Mouse (Mus musculus): Measurements from ENCODE around the gene Macf1. TPM values are rescaled to one million over a fixed set of nuclear protein-coding genes. Genes with fewer than 3 reads are reported as not detected.
A peak's percentile ranks its signal among the peaks of the same experiment; 100 is the strongest.
"Not testable (repeated sequence)": the region's sequence is repeated elsewhere in the genome, so short reads cannot be mapped to it uniquely, and the experiment has no call there.

The Macf1 gene
- polyA plus RNA-seq, 1 experiment: 49.8 TPM

DNA sequence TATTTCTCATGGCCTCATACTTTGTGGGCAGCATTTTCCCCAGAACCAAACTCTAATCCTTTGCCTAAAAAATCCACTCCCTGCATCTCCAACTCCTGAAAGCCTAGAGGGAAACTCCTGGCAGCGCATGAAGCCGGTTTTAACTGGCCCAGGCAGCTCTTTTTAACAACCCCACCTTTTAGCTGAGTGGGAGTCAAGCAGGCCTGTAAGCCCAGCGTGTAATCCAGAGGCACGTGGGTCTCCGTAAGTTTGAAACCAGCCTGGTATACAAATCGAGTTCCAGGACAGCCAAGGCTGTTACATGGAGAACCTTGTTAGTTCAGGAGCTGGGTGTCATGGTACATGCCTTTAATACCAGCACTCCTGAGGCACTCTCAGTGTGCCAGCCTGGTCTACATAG lies 14.5 kb downstream of the Macf1 start:
- no peak for DNase-seq (ENCODE audit: low read depth)

DNA sequence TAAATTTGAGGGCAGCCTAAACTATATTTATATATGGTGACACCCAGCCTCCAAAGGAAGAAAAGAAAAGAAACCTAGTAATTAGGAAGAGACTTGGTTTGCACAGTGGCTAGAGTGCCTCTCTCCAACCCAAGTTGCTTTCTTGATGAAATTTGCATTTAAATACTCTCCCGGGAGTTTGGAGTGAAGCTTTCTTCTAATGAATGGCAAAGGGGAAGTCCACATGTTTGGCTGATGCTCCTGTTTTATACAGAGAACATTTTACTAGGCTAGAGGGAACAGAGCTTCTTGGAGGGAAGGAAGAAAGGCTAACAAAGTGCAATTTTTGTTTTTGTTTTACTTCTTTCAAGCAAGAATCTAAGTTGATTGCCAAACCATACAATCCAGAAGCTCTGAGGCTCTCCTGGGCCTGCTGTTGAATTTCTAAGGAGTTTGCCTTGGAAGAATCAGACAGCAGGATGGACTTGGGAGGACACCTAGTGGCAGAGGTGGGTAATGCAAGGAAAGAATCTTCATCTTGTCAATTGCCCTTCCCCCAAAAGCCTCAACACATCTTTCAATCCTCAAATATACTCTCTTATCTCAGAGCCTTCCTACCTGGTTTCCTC lies 16.8 kb downstream of the Macf1 start:
- no peak for DNase-seq (ENCODE audit: low read depth)

DNA sequence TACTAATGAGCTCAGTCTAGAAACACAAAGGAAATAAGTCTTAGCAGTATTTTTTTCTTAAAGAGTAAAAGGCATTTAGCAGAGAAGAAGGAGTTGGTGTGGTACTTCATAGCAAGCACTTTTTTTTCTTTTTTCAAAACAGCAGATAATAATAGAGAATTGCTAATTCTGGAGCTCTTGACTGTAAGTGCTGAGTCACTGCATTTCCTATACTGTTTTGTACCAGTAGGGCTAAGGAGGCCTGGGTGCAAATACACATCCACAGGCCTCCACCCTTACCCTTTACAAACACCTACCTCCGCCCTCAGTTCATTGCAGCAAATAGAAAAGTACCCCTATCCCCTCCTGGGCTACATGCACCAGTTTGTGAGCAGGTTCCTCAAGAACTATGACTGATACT lies 17.6 kb downstream of the Macf1 start:
- no peak for DNase-seq (ENCODE audit: low read depth)

DNA sequence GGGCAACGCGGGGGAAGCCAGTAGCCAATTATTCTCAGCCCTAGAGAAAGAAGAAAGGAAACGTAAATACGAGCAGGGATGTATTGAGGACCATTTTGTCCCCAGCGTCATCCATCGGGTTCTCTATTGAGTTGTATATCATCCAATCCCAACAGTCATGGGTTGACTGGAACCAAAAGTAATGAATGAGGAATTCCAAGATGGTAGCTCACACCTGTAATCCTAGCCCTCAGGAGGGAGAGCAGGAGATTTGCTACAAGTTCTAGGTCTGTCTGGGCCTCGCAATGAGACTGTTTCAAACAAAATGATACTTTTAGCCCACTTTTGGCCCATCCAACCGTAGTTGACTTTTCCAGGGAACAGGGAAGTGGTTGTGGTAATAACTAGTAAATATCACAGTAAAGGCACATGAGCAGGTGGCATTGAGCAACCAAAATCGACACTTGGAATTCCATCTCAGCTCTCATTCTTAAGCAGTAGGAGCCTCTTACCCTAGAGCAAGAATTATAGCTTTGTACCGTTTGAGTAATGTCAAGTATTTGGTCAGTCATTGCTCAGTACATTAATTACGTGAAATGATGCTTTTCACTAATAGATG lies 18.4 kb downstream of the Macf1 start:
- DNase-seq (ENCODE audit: low read depth): no peak

DNA sequence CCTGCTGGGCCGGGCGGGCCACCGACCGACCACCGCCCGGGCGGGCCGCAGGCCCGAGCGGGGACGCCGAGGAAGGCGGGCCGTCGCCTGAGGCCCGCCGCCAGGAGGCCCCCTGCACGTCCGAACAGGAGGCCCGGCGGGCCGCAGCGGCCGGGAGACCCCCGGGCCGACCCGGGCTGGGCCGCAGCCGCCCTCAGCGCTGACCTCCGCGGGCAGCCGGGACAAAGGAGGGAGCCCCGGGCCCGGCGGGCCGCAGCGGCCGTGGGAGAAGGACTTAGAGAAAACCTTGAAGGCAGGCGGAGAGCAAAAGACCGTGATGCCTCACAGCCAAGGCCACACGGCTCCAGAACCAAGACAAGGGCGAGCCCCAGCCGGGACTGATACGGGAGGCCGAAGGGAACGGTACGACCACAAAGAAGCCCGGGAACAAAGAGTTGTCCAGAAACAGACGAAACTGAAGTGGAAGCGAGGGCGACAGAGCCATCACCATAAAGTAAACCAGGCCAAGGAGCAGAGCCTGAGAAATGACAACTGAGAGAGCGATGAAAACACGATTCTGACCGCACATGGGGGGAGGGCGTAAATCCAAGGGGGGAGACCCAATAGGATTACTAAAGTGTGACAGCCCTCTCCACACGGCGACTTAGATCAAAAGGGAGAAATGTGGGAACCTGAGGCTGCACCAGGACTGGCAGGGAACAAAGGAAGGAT lies 19.1 kb downstream of the Macf1 start:
- DNase-seq (ENCODE audit: low read depth): no peak

DNA sequence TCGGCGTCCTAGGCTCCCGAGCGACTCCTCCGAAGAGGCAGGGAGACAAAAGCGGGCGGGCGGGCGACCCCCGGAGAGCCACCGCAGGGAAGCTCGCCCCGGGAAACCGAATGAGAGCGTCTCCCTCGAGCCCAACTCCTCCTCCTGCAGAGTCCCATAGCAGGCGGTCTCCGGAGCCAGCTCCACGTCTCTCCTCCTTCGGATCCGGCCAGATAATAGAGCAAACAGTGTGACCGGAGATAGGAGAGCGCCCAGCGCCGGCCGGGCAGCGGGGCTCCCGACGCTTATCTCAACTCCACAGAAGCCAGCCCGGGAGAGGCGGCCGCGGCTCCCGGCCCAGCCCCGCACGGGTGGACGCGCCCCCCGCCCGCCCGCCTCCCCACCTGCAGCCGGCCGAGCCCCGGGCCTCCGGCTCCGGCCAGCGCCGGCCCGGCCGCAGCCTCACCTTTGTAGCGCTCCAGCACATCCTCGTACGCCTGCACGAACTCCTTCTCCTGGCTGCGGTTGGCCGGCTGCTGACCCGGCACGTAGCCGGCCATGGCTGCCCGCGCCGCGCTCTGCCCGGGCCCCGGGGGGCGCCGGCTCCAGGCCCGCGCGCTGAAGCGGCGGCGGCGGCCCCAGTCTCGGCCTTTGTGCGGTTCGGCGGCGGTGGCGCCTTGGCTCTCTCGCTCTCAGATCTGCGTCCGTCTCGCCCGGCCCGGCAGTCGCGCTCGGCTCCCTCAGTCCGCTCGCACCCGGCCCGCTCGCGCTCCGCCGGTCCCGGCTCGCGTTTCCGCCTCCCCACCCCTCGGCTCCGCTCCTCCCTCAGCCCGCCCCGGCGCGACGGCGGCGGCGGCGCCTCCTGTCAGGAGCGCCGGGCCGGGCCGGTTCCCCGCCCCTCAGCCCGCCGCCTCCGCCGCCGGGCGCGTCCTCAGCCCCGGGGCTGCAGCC lies 19.9 kb downstream of the Macf1 start:
- DNase-seq (ENCODE audit: low read depth): no peak

DNA sequence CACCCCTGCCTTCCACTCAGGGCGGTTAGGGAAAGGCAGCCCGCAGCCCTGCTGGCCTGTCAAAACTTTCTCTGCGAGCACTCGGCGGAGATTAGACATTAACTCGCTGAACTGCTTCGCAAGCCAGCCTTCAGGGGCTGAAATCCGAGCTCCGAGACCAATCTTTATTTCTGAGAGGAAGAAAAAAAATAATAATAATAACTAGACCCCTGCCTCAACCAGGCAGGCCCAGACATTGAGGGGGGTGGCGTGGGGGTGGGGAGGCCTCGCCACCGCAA lies 20.5 kb downstream of the Macf1 start:
- DNase-seq (ENCODE audit: low read depth): no peak

DNA sequence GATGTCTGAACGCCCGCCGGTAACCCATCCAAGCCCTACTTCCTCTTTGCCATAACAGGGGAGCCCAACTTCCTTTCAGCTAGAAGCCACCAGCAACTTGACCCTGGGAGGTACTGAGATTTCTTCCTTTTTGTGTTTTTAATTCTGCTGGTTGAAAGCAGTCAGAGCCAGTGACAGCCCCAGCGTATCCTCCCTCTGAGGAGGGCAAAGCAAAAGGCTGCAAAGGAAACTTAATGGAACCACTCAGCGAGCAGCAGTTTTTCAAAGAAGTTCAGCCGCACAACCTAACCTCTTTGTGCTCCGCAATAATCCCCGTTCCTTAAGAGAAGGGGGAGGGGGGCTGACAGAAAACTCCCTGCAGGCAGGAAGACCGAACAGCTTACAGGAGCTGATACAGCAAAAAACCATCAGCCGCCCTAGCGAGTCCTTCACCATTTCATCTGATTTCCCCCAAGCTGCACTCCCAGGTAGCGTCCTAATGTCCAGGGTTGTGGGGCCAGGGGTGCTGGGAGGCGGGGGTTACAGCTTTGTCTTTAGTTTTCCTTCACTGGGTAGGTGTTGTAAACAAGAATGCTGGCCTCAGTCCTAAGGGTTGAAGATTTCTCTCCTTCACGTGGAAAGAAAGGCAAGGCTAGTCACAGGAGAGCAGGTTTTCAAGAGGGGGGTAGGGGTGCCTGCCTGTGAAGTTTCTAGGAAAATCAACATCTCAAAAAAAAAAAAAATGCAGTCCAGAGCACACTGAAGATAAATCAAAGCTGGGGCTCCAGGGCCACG lies 21.1 kb downstream of the Macf1 start:
- DNase-seq (ENCODE audit: low read depth): no peak

DNA sequence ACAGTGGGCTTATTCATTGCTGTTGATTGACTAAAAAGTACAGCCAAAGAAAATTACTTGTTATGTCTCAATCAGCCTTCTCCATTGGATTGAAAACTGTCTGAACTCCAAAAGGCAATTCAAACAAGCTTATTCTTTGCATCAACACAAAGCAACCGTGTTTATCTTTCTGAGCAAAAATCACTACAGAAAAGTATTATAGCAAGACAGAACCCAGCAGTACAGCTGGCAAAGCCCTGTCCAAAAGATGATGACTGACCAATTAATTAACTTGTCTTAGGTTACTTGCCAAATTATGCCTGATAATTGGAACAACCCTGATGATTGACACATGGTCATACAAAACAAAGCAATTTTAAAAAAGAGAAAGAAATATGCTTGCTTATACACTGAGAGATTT lies 26.0 kb downstream of the Macf1 start:
- DNase-seq (ENCODE audit: low read depth): no peak

DNA sequence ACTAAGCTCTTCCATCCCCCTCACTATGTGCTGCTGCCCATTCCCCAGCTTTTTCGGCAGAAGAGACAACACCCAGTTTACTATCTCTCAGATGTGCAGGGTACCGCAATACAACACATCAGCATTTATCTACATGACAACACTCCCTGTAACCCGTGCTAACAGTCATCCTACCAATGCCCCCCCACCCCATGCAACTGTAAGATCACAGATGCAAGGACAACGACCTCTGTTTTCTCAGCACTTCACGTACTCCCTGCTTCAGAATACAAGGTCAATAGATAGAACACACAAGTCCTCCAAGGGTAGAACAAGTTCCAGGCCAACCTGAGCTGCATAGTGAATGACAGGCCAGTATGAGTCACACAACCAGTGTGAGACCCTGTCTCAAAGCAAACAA lies 28.9 kb downstream of the Macf1 start:
- DNase-seq (ENCODE audit: low read depth): no peak

DNA sequence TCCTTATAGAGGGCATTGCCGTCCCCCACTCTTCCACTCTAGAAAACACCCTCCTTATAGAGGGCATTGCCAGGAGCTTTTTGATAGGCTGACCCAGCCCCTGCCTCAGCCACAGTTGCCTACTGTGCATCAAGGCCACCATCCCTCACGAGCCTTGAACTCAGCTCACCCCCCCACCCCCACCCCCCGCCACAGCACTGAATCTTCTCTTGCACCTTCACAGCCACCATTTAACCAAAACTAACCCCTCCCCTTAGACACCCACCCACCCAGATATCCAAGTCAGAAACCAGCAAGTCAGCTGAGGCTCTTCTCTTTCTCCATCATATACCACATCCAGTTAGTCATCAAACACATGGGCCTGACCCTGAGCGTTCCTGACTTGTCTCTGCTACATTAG lies 29.6 kb downstream of the Macf1 start:
- no peak for DNase-seq (ENCODE audit: low read depth)

DNA sequence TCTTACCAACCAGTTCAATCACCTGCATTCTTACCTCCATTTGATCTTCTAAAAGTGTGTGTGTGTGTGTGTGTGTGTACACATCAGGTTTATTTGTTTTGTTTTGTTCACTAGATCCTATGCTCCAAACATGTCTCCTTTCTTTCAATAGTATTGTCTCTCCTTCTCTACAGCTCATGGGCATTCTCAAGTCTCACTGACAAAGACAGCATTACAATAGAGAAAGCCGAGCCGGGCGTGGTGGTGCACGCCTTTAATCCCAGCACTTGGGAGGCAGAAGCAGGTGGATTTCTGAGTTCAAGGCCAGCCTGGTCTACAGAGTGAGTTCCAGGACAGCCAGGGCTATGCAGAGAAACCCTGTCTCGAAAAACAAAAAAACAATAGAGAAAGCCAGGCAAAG lies 30.7 kb downstream of the Macf1 start:
- DNase-seq (ENCODE audit: low read depth): not testable (repeated sequence)

DNA sequence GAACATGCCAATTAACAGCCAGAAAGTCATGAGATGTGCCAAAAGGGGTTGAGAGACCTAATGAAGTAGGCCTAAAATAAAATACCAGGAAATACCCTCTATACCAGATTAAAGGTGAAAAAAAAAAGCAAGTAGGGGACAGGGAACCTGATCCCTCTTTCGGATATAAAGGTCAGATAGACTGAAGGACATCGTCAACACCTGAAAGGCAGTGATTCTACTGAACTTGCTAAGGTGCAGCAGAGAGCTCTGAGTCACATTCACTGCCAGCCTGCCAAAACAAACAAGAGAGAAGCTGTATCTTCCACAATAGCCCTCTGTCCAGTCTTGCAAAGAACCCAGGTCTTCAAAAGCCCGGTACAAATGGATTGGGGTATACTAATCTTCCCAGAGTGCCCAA lies 32.0 kb downstream of the Macf1 start:
- DNase-seq (ENCODE audit: low read depth): no peak

DNA sequence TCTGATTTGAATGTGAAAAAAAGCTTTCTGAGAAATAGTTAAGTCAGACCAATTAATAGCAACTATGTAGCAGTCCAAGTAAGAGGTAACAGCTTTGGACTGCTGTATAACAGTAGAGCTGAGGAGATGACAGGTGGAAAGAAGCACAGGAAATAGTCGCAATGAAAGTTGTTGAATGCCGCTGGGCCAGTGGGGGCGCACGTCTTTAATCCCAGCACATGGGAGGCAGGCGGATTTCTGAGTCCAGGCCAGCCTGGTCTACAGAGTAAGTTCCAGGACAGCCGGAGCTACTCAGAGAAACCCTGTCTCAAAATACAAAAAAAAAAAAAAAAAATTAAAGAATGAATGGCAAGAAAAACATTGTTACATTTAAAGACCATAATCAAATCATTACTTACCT lies 35.0 kb downstream of the Macf1 start:
- no peak for DNase-seq (ENCODE audit: low read depth)

DNA sequence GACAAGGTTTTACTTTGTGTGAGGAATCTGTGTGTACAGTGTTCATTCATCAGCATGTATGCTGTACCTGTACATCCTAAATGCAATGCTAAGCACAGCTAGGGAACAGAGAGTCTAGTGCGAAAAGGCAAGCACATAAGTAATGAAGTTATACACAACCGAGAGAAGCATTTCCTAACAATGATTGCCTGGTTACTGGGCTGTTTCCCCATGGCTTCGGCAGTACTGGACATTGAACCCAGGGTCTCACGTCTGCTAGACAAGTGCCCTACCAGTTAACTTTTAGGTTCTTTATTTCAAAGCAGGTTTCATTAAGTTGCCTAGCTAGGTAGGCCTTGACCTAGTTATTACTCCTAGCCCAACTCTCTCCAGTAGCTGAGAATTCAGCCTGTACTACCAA lies 36.5 kb downstream of the Macf1 start:
- DNase-seq (ENCODE audit: low read depth): no peak

DNA sequence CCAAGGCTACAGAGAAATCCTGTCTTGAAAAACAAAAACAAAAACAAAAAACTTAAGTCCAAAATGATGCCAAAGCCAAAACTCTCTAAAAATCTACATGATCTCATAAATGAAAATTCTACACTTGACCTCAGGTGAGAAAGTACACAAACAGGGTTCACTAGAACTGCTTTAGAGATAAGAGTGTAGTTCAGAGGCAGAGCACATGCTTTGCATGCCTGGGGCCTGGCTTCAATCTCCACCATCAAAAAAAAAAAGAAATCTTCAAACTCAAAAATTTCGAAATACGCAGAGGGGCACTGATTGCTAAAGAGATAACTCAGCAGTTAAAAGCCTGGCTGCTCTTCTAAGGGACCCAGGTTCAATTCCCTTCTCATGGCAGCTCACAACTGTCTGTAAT lies 37.1 kb downstream of the Macf1 start:
- DNase-seq (ENCODE audit: low read depth): no peak

DNA sequence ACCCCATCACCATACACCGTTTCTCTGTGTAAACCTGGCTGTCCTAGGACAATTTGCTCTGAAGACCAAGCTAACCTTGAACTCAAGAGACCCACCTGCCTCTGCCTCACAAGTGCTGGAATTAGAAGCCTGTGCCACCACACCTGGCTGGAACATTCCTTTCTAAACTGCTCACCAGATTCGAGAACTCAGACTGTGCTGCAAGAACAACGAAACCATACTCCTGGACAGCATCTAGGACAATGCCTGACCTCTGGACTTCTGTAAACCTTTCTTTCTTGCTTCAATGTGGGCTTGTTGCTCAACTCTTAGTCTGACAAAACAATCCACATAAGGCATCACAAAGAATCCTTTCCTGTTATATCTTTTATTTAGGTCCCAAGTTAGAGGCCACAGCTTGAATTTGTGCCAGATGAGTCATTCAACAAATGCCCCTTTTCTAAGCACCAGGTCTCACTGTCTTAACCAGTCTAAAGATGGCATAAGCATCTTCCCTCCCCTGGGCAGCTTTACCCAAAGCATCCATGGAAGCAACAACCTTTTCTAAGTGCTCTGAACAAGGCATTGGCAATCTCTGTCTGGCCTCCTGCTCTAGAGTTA lies 38.8 kb downstream of the Macf1 start:
- DNase-seq (ENCODE audit: low read depth): no peak

DNA sequence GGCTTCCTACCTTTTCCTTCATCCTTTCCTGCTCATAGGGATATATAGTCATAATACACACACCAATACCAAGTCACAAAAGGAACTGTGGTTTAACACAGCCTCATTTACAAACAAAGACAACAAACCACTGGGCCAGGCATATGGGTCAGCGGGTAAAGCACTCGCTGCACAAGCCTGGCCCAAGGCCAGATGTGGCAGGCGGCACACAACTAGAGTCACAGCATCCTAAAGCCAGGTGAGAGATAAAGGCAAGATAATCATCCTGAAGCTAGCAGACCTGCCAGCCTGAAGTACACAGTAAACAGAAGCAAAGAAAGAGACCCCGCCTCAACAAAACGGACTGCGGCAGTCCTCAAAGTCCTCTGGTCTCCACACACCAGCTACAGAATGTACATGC lies 40.6 kb downstream of the Macf1 start:
- no peak for DNase-seq (ENCODE audit: low read depth)

DNA sequence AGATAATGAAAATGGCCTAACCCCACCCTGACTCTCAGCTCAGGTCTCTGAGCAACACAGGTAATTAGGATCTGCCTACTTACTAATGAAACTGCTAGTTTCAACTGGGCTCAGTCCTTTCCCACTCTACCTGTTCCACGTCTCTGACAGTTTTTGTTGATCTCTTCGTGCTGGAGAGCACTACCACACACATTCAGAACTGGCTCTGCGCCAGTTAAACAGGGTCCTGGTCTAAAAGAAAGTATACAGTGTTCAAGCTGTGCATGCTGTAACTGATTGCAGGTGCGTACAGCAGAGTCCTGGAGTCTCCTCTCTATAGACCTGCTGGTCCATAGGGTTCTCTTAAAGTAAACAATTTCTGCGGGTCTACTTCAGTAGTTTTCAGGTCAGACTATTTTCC lies 41.3 kb downstream of the Macf1 start:
- no peak for DNase-seq (ENCODE audit: low read depth)

DNA sequence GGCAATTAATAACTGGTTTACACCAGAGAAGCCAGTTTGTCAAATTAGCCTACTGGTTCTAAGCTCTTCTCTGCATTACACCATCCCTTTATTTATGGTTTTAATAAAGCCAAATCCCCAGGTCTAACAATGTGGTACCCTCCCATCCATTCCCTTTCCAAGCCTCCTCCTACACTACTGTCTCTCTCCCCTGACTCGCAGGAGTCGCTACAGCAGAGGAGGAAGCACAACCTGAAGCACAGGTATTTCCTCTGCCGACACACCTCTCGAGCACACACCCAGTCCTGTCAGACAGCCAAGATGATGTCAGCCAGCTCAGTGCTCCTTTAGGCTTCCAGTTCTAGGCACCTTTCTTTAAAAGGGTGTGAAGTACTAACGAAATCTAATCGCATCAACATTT lies 47.0 kb downstream of the Macf1 start:
- peak; percentile 73 for DNase-seq (ENCODE audit: low read depth)

DNA sequence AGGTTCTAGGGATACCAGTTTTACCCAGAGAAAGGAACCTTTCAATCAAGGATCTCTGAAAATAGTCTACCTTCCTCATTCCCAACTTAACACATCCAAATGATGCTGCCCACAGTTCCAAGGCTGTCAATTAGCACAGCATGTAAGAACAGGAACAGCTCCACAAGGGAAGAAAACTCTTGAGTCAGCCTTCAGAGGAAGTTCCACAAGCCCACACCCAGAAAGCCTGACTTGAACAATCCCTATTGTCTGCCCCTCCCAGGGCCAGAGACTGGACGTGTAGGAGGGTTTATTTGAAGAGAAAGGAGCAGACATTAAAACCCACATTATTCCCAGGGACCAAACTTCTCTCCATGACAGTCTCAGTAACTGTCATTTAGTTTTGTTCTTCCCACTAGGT lies 48.7 kb downstream of the Macf1 start:
- DNase-seq (ENCODE audit: low read depth): no peak

DNA sequence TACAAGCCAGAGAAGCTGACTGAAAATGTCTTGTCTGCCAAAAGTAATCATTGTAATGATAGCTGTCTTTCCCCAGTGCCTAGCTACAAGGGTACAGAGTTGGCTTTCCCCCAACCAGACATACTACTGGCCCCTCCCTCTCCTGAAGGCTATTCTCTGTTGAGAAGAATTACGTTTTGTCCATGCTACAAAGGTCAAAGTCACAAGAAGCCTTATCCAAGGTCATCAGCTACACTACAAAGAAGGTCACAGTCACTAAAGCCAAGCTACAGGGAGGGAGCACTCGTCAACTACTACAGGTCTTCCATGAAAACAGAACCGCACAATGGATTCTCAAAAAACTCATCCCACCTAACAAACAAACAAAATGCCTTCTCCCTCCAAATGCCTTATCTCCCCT lies 49.7 kb downstream of the Macf1 start:
- no peak for DNase-seq (ENCODE audit: low read depth)

All from gonadal fat pad, adult 2 months (tissue).